Mouse (Mus musculus): ENCODE results near the gene Asb4. TPM values are rescaled to one million over a fixed set of nuclear protein-coding genes. Genes with fewer than 3 reads are reported as not detected.
A peak's percentile ranks its signal among the peaks of the same experiment; 100 is the strongest.

Gene Asb4
- total RNA-seq, 2 experiments from 2014 or later, result 0.94 to 1.6 TPM

DNA sequence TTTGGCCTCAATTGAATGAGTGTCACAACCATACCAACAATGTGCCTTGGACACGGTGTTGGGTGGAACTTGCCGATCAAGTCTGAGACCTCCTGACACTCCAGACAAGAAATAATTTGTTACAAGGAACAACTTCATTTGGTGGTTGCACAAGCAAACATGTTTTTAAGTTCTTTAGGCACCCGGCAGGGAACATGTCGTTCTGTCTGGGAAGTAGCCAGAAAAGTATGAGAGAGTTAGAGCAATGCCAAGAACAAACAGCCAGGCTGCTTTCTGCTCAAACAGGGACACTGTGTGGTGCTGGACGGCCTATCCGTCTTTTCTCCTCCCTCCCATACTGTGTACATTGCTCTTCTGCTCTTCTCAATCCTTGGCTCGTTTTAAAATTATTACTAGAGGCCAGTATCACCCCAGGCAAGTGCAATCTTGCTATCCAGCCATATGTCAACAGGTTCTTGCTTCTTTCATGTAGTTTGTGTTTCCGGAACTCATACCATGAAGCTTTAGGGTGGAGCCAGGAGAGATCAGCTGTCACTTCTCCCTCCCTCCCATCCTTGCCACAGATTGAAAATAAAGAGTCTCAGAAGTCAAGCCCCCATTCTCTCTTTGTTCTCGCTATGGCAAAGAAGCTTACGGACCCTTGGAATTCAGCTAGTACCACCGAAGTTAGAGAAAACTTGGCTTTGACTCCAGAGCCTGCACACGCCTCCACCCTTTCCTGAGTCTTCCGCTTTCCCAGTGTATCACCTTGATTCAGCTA is 60.1 kb downstream of the Asb4 start:
- peak; percentile 57 to 66 for DNase-seq (ENCODE audit: low spot score in 2 of 2)

DNA sequence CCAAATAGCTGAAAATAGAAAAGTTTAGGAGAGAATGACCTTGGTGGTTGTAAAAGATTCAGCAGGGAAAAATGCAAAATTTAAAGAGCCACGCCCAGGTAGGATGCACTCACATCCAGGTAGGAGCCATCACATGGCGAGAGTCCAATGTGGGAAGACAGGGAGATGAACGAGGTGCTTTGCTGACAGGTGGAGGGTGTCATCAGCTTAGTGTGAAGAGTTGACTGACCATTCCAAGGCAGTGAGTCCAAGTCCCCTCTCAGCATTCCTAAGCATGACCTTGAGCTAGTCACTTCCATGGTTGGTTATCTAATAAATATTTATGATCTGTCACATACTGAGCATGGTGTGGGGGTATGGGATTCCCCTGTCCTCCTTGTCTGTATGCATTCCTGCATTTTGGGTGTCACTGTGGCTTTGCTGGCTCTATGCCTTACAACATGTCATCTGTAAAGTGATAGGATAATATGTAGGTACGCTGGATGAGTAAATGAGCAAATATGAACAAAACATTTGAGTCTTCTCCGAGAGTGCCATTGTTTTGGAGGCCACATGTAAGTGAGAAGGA is 61.2 kb downstream of the Asb4 start:
- DNase-seq (ENCODE audit: low spot score in 2 of 2), result no peak

DNA sequence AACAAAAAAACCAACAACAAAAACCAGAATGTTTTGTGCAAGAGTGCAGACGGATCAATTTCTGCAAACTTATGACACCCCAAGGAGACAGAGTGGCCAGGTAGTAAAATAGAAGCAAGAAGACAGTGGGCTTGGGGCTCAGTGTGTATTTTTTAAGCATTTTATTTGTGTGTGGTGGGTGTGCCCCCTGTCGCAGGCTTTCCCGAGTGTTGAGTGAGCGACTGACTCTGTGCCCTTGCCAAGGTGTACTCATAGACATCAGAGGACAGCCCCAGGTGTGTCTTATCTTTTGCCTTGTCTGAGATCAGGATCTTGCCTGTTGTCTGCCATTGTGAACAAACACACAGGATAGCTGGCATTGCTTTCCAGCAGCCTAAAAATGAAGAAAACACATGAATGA is 63.8 kb downstream of the Asb4 start:
- no peak for DNase-seq (ENCODE audit: low spot score in 2 of 2)

DNA sequence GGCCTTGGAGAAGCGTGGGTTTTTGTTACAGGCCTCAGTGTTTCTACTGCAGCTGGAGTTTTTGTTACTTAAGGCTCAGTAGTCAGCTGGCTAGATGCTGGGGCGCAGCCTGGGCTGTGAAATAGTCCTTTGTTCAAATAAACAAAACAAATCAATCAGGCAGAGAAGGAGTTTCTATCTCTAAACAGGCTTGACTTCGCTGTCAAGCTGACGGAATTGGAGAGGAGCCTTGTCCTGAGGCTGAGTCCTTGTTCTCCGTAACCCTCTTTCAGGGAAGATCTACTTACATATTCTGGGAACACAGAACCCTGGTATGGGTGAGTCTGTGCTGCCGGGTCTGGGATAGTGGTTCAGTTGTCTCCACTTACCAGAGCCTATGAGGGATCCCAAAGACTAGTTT is 64.4 kb downstream of the Asb4 start:
- no peak for DNase-seq (ENCODE audit: low spot score in 2 of 2)

DNA sequence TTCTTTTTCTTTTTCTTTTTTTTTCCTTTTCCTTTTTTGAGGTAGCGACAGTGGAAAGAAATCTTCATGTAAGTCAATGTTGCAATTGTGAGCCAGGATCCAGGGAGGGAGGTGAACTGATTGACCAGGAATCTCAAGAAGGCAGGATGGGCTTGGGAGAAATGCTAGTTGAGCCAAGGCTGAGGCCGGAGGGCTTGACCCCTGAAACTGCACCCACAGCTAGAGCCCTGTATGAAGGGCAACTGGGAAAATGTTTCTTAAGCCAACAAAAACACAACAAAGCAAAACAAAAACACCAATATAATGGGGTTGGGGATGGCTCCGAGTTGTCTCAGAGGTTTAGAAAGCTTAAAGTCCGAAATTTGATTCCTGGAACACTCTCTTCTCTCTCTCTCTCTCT is 65.2 kb downstream of the Asb4 start:
- DNase-seq (ENCODE audit: low spot score in 2 of 2), result no peak

DNA sequence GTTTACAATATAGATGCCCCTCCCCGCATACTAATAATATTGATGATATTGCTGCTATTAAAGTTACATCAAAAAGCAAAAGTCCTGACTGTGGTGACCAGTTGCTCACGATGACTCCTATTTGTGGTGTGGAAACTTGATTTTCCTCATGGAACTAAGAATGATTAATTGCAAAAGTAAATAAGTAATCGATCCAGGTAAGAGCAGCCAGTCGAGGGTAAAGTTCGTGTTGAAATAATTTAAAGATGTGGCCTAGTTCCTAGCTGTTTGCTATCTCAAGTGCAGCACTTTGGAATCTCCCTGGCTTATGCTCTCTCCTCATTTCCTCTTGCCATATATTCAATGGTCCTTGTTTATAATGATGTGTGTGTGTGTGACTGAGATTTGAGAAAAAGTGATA is 66.7 kb downstream of the Asb4 start:
- DNase-seq (ENCODE audit: low spot score in 2 of 2), result no peak

DNA sequence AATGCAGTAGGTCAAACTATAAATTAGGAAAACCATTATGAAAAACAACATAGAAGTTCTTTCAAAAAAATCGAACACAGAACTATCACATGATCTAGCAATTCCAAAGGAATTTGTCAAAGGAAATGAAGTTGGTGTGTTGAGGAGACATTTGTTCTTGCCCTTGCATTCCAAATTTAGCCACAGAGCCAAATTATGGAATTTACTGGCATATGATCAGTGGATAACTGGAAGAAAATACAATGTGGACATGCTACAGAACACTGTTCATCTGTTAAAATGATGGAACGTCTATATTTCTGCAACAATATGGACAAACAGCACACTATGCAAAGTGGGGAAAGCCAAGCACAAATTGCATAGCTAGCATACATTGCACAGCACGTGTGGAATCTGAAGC is 72.7 kb downstream of the Asb4 start:
- DNase-seq (ENCODE audit: low spot score in 2 of 2), result no peak

DNA sequence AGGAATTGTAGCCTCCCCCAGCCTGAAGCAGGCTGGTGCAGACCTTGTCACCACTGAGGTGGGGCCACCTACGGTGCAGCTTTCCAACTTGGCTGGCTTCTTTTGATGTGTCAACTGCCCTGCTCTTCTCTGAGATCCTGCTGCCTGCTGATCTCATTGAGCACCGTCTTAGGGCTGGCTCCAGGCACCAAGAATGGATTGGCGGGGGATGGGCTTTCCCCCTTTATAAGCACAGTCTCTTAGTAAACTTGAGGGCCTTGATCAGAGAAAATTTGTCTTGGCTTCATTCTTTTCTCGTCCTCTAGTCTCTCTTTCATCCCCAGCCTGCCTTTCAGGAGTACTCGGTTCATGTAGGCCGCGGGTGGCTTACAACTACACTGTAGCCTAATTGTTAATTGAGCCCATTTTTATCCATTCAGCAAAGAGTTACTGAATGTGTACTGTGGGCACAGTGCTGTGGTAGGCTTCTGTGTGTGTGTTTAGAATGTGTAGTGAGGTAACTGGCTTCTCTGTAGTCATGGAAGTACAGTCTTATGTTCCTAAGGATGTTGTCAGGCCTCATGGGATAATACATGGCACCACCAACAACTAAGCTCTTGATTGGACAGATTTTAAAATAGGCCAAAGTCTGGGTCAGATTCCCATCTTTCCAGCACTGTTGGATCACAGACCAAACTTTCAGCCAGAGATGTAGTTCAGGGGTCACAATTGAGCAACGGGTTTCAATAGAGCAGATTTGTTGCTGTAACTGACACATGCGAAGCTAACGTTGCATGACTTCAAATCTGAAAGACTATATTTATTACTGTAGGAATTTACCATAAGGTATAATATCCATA is 87.5 kb downstream of the Asb4 start:
- no peak for DNase-seq (ENCODE audit: low spot score in 2 of 2)

DNA sequence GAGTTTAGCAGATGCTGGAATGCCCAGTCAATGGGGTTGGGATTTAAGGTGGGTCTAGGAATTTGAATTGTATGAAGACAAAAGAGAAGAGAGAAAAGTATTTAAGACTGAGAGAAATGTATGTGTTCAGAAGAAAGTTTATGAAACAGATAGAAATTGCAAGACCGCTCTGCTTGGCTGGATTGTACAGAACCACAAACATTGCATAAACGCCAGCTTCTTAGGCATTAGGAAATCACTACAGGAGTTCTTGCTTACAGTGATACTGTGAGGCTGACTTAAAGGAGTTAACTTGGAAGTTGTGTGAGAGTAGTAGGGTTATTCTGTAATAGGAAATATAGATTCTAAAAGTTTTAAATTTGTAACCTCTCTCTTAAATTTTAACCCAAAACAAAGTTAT is 89.5 kb downstream of the Asb4 start:
- DNase-seq (ENCODE audit: low spot score in 2 of 2), result no peak

DNA sequence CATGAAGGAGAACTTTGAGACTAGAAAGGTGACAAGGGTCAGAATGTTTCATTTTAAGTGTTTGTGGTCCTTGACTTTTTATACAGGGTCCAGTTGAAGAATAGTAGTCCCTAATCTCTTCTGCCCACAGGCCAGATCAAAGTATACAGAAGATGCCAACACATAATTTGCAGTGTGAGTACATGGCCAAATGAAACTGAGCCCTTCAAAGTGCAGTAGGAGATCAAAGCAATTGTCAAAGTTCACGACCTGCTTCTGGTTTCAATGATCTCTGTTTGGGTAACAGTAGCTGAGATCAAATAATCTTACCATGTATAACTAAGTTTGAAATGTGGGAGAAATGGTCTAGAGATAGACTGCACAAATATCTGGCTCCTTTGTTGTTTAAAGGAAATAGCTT is 90.8 kb downstream of the Asb4 start:
- no peak for DNase-seq (ENCODE audit: low spot score in 2 of 2)

DNA sequence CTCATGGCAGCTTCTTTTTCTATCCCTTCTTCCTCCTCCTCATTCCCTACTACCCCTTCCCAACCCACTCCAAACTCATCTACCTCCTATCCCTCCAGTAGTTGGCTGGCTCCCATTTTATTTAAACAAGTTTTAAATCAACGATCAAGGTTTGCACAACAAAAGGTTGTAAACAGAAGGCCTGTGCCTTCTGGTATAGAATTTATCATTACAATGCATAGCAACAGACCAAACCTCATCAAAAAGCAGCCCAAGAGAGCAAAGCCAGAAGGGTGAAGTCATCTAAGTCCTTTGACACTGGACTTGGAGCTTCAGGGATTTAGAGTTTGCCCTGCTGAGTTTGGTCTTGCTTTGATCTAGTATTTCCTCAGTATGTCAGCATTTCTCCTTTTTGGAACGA is 97.9 kb downstream of the Asb4 start:
- DNase-seq (ENCODE audit: low spot score in 2 of 2), result no peak

DNA sequence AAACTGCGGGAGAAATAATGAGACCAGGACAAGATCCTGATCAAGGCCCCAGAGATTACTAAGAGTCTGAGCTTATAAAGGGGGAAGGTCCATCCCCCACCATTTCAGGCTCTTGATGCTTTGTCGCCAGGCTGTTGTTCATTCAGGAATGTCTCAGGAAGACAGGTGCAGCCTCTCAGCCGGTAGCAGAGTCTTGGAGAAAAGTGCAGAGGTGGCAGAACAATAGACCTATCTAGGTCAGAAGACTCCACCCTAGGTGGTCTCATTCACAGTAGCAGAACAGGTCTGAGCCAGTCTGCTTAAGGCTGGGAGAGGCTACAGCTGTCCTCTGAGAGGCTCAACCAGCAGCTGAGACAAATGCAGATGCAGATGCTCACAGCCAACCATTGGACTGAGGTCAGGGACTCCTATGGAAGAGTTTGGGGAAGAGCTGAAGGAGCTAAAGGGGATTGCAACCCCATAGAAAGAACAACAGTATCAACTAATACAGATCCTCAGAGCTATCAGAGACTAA is 99.1 kb downstream of the Asb4 start:
- DNase-seq (ENCODE audit: low spot score in 2 of 2), result no peak

Other genes with a start within 250 kb of the Asb4 start
- gene Pon1, start 189.4 kb upstream of the Asb4 start, total RNA-seq (2021), result not detected
- 1 to 10 TPM; 1.7 to 2.6 TPM for gene Pon3, start 127.1 kb upstream of the Asb4 start, total RNA-seq (2021)
- 10 to 100 TPM; 17.5 to 19.2 TPM for gene Pon2, start 84.9 kb upstream of the Asb4 start, total RNA-seq (2021)
- gene Pdk4, start 112.9 kb downstream of the Asb4 start, total RNA-seq (2021), result 10 to 100 TPM; 14.5 to 14.6 TPM

All from left cerebral cortex, adult 18-20 months (tissue).